Mouse (Mus musculus) cerebellum, adult 2 months (tissue): ENCODE data around the gene Gnas.

ENCODE experiments used
- CTCF ChIP-seq: fragments of 200-500 bp; IDR thresholded peaks from 2 replicates; pipeline ENCODE4 v1.5.1; 2011; ENCODE audit warnings: low read depth, mild to moderate bottlenecking, control low read depth, low read length, moderate library complexity, borderline replicate concordance; ENCODE audit not compliant: insufficient read depth
- POLR2A ChIP-seq: fragments of 200-500 bp; IDR thresholded peaks from 2 replicates; pipeline ENCODE4 v1.6.1; 2011; ENCODE audit warnings: low read length, control low read depth, borderline replicate concordance; ENCODE audit not compliant: insufficient read depth

DNA sequence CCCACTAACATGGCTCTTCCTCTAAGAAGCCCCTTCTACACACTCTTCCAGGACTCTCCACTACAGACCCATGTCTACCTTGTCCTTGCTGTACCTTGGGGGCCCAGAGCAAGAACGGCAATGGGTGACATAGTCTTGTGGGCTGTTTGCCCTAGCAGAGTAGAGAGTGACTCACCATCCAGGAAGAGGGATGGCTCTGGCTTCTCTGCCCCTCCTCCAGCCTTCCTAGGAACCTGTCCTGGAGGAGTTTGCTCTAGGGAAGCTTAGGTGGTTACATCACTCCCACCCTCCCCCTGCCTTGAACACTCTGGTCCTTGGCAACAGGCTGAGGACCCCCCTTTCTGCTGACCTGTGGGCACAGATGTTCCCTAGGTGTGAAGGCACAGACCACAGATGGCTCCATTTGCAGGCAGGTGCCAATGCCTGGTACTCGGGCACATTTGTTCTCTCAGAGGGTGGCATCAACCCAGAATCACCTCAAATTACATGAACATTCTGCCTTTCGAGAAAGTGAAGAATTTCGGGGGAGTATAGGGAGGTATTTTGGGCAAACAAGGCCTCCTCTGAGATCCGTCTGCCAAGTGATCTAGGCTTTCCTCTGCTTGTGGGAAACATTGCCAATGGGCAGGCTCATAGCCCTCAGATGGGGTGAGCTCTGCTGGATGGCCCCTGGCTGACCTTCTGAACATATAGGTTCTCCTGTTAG lies 20.9 kb upstream of the Gnas start:
- TF ChIP-seq CTCF, result no peak
- TF ChIP-seq POLR2A, result no peak
